Mouse (Mus musculus) liver, embryonic 18 days (tissue): Measurements from ENCODE around the gene Cyp2s1. TPM values are rescaled to one million over a fixed set of nuclear protein-coding genes. Genes with fewer than 3 reads are reported as not detected.

ENCODE experiments used
- polyA plus RNA-seq: library from polyadenylated mRNA; depleted of rRNA; stranded (reverse); fragments of >200 nt; gene quantifications from 2 replicates; pipeline ENCODE4 v1.2.3, GENCODE M21; 2012; rRNA removed

Cyp2s1 gene
- 0.82 and 0.96 TPM in 2 replicates for polyA plus RNA-seq

DNA sequence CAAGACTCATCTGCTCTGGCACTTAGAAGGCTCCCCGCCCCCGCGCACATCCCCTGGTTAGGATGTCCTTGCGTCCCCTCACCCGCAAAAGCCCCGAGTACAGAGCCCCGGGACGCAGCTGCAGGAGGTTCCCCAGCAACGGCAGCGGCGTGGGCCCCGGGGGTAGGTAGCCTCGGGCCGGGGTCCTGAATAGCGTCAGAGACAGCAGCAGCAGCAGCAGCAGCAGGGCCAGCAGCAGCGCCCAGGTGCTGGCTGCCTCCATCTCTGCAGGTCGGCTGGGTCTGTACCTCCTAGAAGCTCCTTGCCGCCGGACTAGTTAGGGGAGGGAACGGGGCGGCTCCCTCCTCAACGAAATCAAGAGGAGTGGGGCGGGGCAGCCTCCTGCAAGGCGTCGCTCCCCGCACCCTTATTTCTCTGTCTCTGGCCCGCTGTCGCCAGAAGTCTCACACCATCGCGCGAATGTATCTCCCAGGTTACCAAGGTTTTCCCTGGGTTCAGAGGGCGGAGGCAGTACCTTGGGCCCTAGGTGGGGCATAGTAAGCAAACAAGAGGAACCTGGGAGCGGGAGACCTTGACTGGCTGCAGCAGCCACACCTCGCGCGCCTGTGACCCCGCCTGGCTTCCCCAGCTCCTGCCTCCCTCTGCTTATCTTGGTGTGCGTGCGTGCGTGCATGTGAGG is at the start of gene Cyp2s1:
TSS of gene Cyp2s1 (minus strand) at position 673 of the 679 bp plus-strand sequence.

DNA sequence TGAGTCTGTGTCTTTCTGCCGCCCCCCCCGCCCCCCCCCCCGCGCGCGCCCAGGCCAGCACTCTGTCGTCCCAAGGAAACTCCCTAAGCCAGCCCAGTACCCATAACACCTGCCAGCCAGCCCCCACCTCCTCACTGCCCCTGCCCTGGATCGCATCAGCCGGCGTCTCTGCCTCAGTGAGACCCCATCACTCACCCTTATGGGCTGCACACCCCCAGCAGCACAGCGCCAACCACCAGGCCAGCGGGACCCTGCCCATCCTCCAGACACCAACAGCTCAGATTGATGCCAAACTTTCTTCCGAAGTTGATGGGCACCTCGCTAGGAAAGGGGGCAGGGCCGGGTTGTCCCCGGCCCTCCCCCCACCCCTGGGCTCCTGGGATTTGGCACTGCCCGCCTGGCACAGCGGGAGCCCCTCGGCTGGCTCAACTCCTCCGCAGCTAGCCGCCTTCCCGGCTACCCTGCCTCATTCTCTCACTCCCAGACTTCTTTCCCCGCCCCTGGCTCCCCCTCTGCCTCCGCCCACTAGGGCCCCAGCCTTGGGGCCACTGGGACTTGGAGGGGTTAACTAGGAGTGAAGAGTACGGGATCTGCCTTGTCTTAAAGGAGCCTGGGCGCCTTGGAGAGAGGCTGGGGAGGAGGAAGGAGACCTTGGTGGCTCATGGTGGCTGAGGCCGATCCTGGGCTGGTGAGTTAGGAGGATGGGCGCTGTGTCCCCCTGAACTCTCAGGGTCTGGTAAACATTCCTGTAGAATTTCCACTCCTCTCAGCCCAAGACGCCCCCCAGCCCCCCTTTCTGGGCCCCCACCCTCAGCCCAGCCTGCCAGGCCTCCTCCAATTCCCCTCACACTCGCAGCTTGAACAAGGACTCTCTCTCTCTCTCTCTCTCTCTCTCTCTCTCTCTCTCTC is 28.2 kb downstream of the Cyp2s1 start, which contains the start of gene Axl:
TSS of gene Axl (minus strand) at position 486 of the 909 bp plus-strand sequence.

DNA sequence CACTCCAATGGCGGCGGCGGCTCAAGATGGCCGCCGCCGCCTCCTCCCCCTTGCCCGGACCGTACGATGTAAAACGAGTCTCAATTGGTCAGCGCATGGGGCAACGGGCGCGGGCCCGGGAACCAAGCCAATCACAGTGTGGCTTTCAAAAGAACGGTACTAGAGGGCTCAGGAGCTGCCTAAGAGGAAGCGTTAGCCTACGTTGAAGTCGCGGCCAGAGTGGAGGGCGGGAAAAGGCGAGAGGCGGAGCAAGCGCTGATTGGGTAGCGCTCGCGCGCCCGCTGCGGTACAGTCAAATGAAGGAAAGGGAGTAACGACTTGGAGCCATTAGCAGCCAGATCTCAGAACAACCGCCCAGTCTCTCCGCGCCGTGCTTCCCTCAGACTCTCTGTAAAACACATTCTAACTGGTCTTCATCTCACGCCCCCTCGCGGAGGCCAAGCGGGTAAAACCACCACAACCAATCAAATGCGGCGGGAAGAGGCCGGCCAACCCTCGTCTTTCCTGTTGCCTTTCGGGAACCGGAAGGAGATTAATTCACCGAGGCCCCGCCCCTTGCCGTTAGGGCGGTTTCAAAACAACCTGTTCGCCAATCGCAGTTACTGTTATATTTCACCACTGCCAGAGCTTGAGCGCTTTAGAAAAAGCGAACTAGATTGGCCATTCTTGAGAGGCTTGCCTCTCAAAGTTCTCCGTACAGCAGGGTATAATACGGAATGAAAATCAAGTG is 61.8 kb downstream of the Cyp2s1 start, which contains the start of gene Hnrnpul1:
TSS of gene Hnrnpul1 (minus strand) at position 20 of the 730 bp plus-strand sequence.

Other genes starting within 250 kb of the Cyp2s1 start
- 0.22 TPM in 1 of 2 replicates, not detected in the other for gene Erich4, start 201.0 kb downstream of the Cyp2s1 start, polyA plus RNA-seq
- 11.8 and 12.8 TPM in 2 replicates for gene Dmac2, start 197.5 kb downstream of the Cyp2s1 start, polyA plus RNA-seq
- gene B3gnt8, start 190.3 kb downstream of the Cyp2s1 start, polyA plus RNA-seq: 2.6 and 2.7 TPM in 2 replicates
- 115 and 116 TPM in 2 replicates for gene Bckdha, start 157.9 kb downstream of the Cyp2s1 start, polyA plus RNA-seq
- gene Exosc5, start 157.7 kb downstream of the Cyp2s1 start, polyA plus RNA-seq: 26.4 and 31.9 TPM in 2 replicates
- gene Tmem91, start 141.7 kb downstream of the Cyp2s1 start, polyA plus RNA-seq: 0.62 and 0.63 TPM in 2 replicates
- gene B9d2, start 136.1 kb downstream of the Cyp2s1 start, polyA plus RNA-seq: 18.3 and 19.4 TPM in 2 replicates
- 11.8 and 13.6 TPM in 2 replicates for gene Tgfb1, start 129.9 kb downstream of the Cyp2s1 start, polyA plus RNA-seq
- 12.6 and 16.0 TPM in 2 replicates for gene Ccdc97, start 97.8 kb downstream of the Cyp2s1 start, polyA plus RNA-seq
- gene Hnrnpul1, start 62.2 kb downstream of the Cyp2s1 start, polyA plus RNA-seq: 16.1 and 17.3 TPM in 2 replicates
- gene Axl, start 28.2 kb downstream of the Cyp2s1 start, polyA plus RNA-seq: 13.4 and 14.2 TPM in 2 replicates
- 0.02 and 0.07 TPM in 2 replicates for gene Cyp2b10, start 80.7 kb upstream of the Cyp2s1 start, polyA plus RNA-seq
- gene Cyp2b13, start 244.6 kb upstream of the Cyp2s1 start, polyA plus RNA-seq: 0.36 and 0.59 TPM in 2 replicates